ENCODE assay signal across 8 mouse cellular contexts in the genomic region with DNA sequence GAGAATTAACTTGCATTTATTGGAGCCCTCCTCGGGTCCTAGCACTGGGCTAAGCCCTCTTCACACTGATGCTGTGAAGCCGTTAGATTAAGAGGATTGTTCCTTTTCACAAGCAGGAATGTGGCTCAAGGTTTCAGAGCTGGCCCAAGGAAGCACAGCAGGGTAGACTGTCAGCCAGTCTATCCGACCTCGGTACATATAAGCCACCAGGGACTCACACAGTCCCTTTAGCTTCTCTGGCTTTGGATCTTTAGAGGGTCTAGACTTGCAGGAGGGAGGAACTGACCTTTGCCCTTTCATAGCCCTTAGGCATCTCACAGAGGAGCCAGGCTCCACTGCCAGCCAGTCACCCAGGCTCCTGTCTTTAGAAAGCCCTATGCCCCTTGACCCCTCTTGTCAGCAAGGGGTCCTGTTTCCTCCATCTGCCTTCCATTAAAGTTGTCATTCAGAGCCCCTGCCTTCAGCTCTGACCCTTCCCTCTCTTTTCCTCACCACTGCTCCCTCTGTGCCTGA. TPM values are rescaled to one million over a fixed set of nuclear protein-coding genes. Genes with fewer than 3 reads are reported as not detected.
DNase-seq lines count a peak whose midpoint lies in the region; ATAC-seq and TF ChIP-seq lines count a peak whose summit lies in the region.

A gene (minus strand): TSS at position 51 of the 513 bp plus-strand sequence.

- DNase-seq in layer of hippocampus, adult 18-20 months (ENCODE audit: low spot score in 2 of 2), result no peak
- DNase-seq in layer of hippocampus, adult 9-11 months, result no peak
- DNase-seq in adrenal gland, postnatal 25 days, result no peak
- DNase-seq in limb, embryonic 10.5 days (ENCODE audit: low spot score), result peak; percentile 45
- DNase-seq in retina, postnatal 1 day, result no peak
- no peak for DNase-seq in T-cell, adult 2 months (ENCODE audit: low spot score)

- peaks cover 5% of the 10 kb centered on the region; the same call in 1 of the 2 replicates for H3K36me3 ChIP-seq in forebrain, embryonic 15.5 days
- peaks cover 16% of the 10 kb centered on the region for H3K36me3 ChIP-seq in limb, embryonic 10.5 days
- H3K36me3 ChIP-seq in small intestine, adult 2 months (ENCODE audit: control insufficient read depth, insufficient read depth, low read length), result peaks cover 2% of the 10 kb centered on the region; the same call in 1 of the 2 replicates

- no peak for ATAC-seq in forebrain, embryonic 15.5 days (replicated peaks)

- TF ChIP-seq POLR2A in small intestine, adult 2 months (IDR thresholded peaks at IDR 0.05; ENCODE audit: low read depth, low read length), result no peak

- no peak within 1 kb of the TSS for H3K9ac ChIP-seq in forebrain, embryonic 15.5 days (replicated peaks)

- no peak within 1 kb of the TSS for H3K4me3 ChIP-seq in forebrain, embryonic 15.5 days
- no peak within 1 kb of the TSS for H3K4me3 ChIP-seq in limb, embryonic 10.5 days
- no peak within 1 kb of the TSS for H3K4me3 ChIP-seq in small intestine, adult 2 months (ENCODE audit: low read depth, low read length)

- WGBS in forebrain, embryonic 15.5 days, result 8% methylated on average over 4 of the region's 4 CpGs
- WGBS in limb, embryonic 10.5 days, result 11% methylated on average over 4 of the region's 4 CpGs
- 52% methylated on average over 4 of the region's 4 CpGs for WGBS in small intestine, adult 2 months

- H3K27ac ChIP-seq in forebrain, embryonic 15.5 days (replicated peaks), result no peak within 1 kb of the TSS
- peak within 1 kb of the TSS; percentile 83 for H3K27ac ChIP-seq in limb, embryonic 10.5 days
- no peak within 1 kb of the TSS for H3K27ac ChIP-seq in small intestine, adult 2 months (ENCODE audit: insufficient read depth, low read depth, low read length)

- H3K4me2 ChIP-seq in forebrain, embryonic 15.5 days (replicated peaks), result no peak within 1 kb of the TSS

- H3K27me3 ChIP-seq in forebrain, embryonic 15.5 days, result no peaks in the 10 kb centered on the region
- H3K27me3 ChIP-seq in limb, embryonic 10.5 days (ENCODE audit: low read depth, poor library complexity, severe bottlenecking), result no peaks in the 10 kb centered on the region
- H3K27me3 ChIP-seq in small intestine, adult 2 months (ENCODE audit: control insufficient read depth, insufficient read depth, low read length), result no peaks in the 10 kb centered on the region

- H3K4me1 ChIP-seq in forebrain, embryonic 15.5 days, result peaks cover 14% of the 10 kb centered on the region
- peaks cover 80% of the 10 kb centered on the region for H3K4me1 ChIP-seq in limb, embryonic 10.5 days
- H3K4me1 ChIP-seq in small intestine, adult 2 months (ENCODE audit: control insufficient read depth, insufficient read depth, insufficient read length, low read length), result peaks cover 9% of the 10 kb centered on the region

- no peaks in the 10 kb centered on the region for H3K9me3 ChIP-seq in forebrain, embryonic 15.5 days
- H3K9me3 ChIP-seq in limb, embryonic 10.5 days (replicated peaks), result no peaks in the 10 kb centered on the region

- TF ChIP-seq CTCF in small intestine, adult 2 months (IDR thresholded peaks at IDR 0.05; ENCODE audit: extremely low read depth, insufficient read length, insufficient replicate concordance, low read depth, low read length), result no peak

RNA-seq across cellular contexts. Expression of the gene that starts here (rescaled TPM):
- total RNA-seq in layer of hippocampus, adult 18-20 months (2021), result 10 to 100 TPM; 40.2 to 43.3 TPM
- total RNA-seq in adrenal gland, postnatal 25 days (2021), result 29.2 and 31.5 TPM in 2 replicates
- polyA plus RNA-seq in forebrain, embryonic 15.5 days (2015; fragmentation: Nextera tagmentation; extraction: Ambion mirVana), result 43.3 and 45.3 TPM in 2 replicates
- 59.4 and 61.3 TPM in 2 replicates for polyA plus RNA-seq in limb, embryonic 10.5 days (2016; fragmentation: Nextera tagmentation; extraction: Ambion mirVana)
- 23.5 and 31.7 TPM in 2 replicates for polyA plus RNA-seq in small intestine, adult 2 months (2012; rRNA removed)
